Mouse (Mus musculus): ENCODE data around the gene Zfp59. TPM values are rescaled to one million over a fixed set of nuclear protein-coding genes. Genes with fewer than 3 reads are reported as not detected.

Zfp59 gene
- polyA plus RNA-seq, 1 experiment = 0.85 TPM

DNA sequence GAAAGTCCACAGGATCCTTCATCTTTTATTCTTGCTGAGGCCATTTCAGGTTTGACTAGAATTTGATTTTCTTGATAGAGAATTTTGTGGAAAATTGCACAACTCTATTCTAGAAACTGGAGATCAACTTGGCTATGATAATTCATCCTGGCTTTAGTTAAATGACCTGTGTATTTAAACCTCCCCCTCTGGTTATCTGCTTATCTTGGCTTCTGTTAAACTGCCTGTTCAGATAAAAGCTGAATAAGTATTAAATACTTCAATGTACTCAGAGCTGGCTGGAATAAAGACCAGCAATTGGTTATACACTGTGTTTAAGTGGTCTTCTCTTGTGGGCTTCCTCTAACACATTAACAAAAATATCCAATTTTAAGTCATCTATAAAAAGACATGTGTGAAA lies 15.8 kb upstream of the Zfp59 start:
- Histone ChIP-seq H3K79me3 (ENCODE audit: low read depth) (no peaks in the 10 kb centered on the region), H3ac (ENCODE audit: control insufficient read depth, insufficient read length, low read depth) (no peak overlapping the region), H3K36me3 (ENCODE audit: control insufficient read depth, insufficient read depth) (peaks cover 13% of the 10 kb centered on the region), H3K27me3 (ENCODE audit: control insufficient read depth, insufficient read depth, insufficient read length) (no peaks in the 10 kb centered on the region), H3K79me2 (ENCODE audit: control insufficient read depth, insufficient read depth) (no peaks in the 10 kb centered on the region), H3K4me3 (ENCODE audit: insufficient read depth, poor library complexity, severe bottlenecking) (no peak overlapping the region)
- TF ChIP-seq FOSL1 (IDR thresholded peaks at IDR 0.05; ENCODE audit: insufficient read depth, low read length, poor library complexity, severe bottlenecking) (no peak), MYOD1 (IDR thresholded peaks at IDR 0.05; ENCODE audit: control insufficient read depth, insufficient read length, low read depth) (no peak), MYOG (IDR thresholded peaks at IDR 0.05; ENCODE audit: control insufficient read depth, extremely low read depth, insufficient read length) (no peak), CTCF (IDR thresholded peaks at IDR 0.05; ENCODE audit: control insufficient read depth, insufficient read depth, insufficient read length) (no peak), MAX (IDR thresholded peaks at IDR 0.05) (no peak), CEBPB (IDR thresholded peaks at IDR 0.05; ENCODE audit: low read depth) (no peak), USF1 (IDR thresholded peaks at IDR 0.05; ENCODE audit: low read depth) (no peak)

DNA sequence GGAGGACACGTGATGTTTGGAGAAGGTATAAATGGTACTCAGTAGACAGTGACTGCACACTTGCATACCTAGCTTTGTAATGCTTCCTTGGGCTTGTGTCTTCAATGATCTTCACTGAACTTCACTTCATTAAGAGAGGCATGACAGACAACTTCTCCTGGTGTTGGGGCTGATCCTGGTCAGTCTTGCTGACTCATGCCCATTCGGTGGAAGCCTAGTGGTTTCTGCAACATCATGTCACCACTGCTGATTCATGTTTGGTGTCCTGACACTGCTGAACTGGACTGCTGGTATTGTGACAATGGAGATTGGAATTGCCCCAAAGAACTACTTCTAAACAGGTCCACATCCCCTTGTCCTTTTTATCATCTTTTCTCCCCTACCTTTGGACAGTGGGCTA lies 4.3 kb upstream of the Zfp59 start:
- no peaks in the 10 kb centered on the region for H3K79me3 ChIP-seq (ENCODE audit: low read depth)
- H3ac ChIP-seq (ENCODE audit: control insufficient read depth, insufficient read length, low read depth) = no peak overlapping the region
- H3K79me2 ChIP-seq (ENCODE audit: control insufficient read depth, insufficient read depth) = peaks cover 5% of the 10 kb centered on the region
- no peaks in the 10 kb centered on the region for H3K27me3 ChIP-seq (ENCODE audit: control insufficient read depth, insufficient read depth, insufficient read length)
- H3K4me3 ChIP-seq (ENCODE audit: insufficient read depth, poor library complexity, severe bottlenecking) = no peak overlapping the region
- no peaks in the 10 kb centered on the region for H3K36me3 ChIP-seq (ENCODE audit: control insufficient read depth, insufficient read depth)
- no peak for TF ChIP-seq CEBPB (IDR thresholded peaks at IDR 0.05; ENCODE audit: low read depth)
- no peak for TF ChIP-seq MAX (IDR thresholded peaks at IDR 0.05)
- TF ChIP-seq USF1 (IDR thresholded peaks at IDR 0.05; ENCODE audit: low read depth) = no peak
- no peak for TF ChIP-seq CTCF (IDR thresholded peaks at IDR 0.05; ENCODE audit: control insufficient read depth, insufficient read depth, insufficient read length)
- no peak for TF ChIP-seq FOSL1 (IDR thresholded peaks at IDR 0.05; ENCODE audit: insufficient read depth, low read length, poor library complexity, severe bottlenecking)
- no peak for TF ChIP-seq MYOG (IDR thresholded peaks at IDR 0.05; ENCODE audit: control insufficient read depth, extremely low read depth, insufficient read length)
- no peak for TF ChIP-seq MYOD1 (IDR thresholded peaks at IDR 0.05; ENCODE audit: control insufficient read depth, insufficient read length, low read depth)

DNA sequence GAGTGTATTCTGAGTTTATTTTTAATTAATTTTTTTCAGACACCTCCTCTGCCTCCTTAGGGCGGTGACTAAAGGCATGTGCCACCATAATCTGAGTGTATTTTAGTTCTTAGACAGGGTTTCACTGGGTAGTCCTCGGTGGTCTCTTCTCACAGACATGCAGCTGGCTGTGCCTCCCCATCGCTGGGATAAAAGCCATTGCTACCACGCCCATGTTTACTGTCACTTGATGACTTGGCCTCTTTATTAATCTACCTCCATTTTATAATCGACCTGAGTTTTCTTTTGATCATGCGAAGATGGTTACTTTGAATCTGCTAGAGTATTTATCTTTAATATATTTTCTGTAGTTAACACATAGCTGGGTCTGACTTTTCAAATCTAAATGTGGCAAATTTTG lies 511 bp upstream of the Zfp59 start:
- H3K79me2 ChIP-seq (ENCODE audit: control insufficient read depth, insufficient read depth) = peaks cover 9% of the 10 kb centered on the region
- H3K4me3 ChIP-seq (ENCODE audit: insufficient read depth, poor library complexity, severe bottlenecking) = peak overlapping the region; percentile 36
- no peaks in the 10 kb centered on the region for H3K36me3 ChIP-seq (ENCODE audit: control insufficient read depth, insufficient read depth)
- no peaks in the 10 kb centered on the region for H3K27me3 ChIP-seq (ENCODE audit: control insufficient read depth, insufficient read depth, insufficient read length)
- no peaks in the 10 kb centered on the region for H3K79me3 ChIP-seq (ENCODE audit: low read depth)
- TF ChIP-seq CTCF (IDR thresholded peaks at IDR 0.05; ENCODE audit: control insufficient read depth, insufficient read depth, insufficient read length) = no peak
- TF ChIP-seq USF1 (IDR thresholded peaks at IDR 0.05; ENCODE audit: low read depth) = no peak
- TF ChIP-seq MYOG (IDR thresholded peaks at IDR 0.05; ENCODE audit: control insufficient read depth, extremely low read depth, insufficient read length) = no peak
- no peak for TF ChIP-seq MYOD1 (IDR thresholded peaks at IDR 0.05; ENCODE audit: control insufficient read depth, insufficient read length, low read depth)
- TF ChIP-seq MAX (IDR thresholded peaks at IDR 0.05) = no peak
- TF ChIP-seq CEBPB (IDR thresholded peaks at IDR 0.05; ENCODE audit: low read depth) = no peak
- TF ChIP-seq FOSL1 (IDR thresholded peaks at IDR 0.05; ENCODE audit: insufficient read depth, low read length, poor library complexity, severe bottlenecking) = no peak
- H3ac ChIP-seq (ENCODE audit: control insufficient read depth, insufficient read length, low read depth) = no peak overlapping the region

DNA sequence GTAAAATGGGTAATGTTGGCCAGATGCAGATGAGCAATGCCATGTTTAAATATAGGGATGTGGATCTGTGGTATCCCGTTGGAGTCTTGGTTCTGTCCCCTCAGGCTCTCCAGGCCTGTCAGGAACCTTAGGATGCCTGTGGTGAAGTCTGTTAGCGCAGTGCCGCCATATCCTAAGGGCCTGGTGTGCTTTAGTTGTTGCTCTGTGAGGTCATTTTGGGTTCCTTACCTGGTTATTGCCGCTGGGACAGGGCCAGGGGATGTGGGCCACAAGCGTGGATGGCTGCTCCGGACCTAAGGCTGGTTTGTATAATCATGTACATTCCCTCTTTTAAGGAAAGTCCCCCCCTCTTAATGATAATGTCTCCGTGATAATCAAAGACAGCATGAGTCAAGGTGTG lies 1.2 kb downstream of the Zfp59 start:
- TF ChIP-seq MYOD1 (IDR thresholded peaks at IDR 0.05; ENCODE audit: control insufficient read depth, insufficient read length, low read depth) (no peak), USF1 (IDR thresholded peaks at IDR 0.05; ENCODE audit: low read depth) (no peak), MAX (IDR thresholded peaks at IDR 0.05) (no peak)
- peaks cover 9% of the 10 kb centered on the region for H3K79me2 ChIP-seq (ENCODE audit: control insufficient read depth, insufficient read depth)
- H3K4me3 ChIP-seq (ENCODE audit: insufficient read depth, poor library complexity, severe bottlenecking) = no peak overlapping the region
- no peaks in the 10 kb centered on the region for H3K27me3 ChIP-seq (ENCODE audit: control insufficient read depth, insufficient read depth, insufficient read length)
- H3K36me3 ChIP-seq (ENCODE audit: control insufficient read depth, insufficient read depth) = no peaks in the 10 kb centered on the region
- H3ac ChIP-seq (ENCODE audit: control insufficient read depth, insufficient read length, low read depth) = no peak overlapping the region
- H3K79me3 ChIP-seq (ENCODE audit: low read depth) = no peaks in the 10 kb centered on the region

- no peak overlapping the region for H3K4me3 ChIP-seq (ENCODE audit: insufficient read depth, poor library complexity, severe bottlenecking)
- H3K79me2 ChIP-seq (ENCODE audit: control insufficient read depth, insufficient read depth) = peaks cover 9% of the 10 kb centered on the region
- no peak overlapping the region for H3ac ChIP-seq (ENCODE audit: control insufficient read depth, insufficient read length, low read depth)
- TF ChIP-seq MYOG (IDR thresholded peaks at IDR 0.05; ENCODE audit: control insufficient read depth, extremely low read depth, insufficient read length) (no peak), MAX (IDR thresholded peaks at IDR 0.05) (no peak), CEBPB (IDR thresholded peaks at IDR 0.05; ENCODE audit: low read depth) (no peak), MYOD1 (IDR thresholded peaks at IDR 0.05; ENCODE audit: control insufficient read depth, insufficient read length, low read depth) (no peak), USF1 (IDR thresholded peaks at IDR 0.05; ENCODE audit: low read depth) (no peak), FOSL1 (IDR thresholded peaks at IDR 0.05; ENCODE audit: insufficient read depth, low read length, poor library complexity, severe bottlenecking) (no peak), CTCF (IDR thresholded peaks at IDR 0.05; ENCODE audit: control insufficient read depth, insufficient read depth, insufficient read length) (no peak)
- no peaks in the 10 kb centered on the region for H3K79me3 ChIP-seq (ENCODE audit: low read depth)
- H3K27me3 ChIP-seq (ENCODE audit: control insufficient read depth, insufficient read depth, insufficient read length) = no peaks in the 10 kb centered on the region
- no peaks in the 10 kb centered on the region for H3K36me3 ChIP-seq (ENCODE audit: control insufficient read depth, insufficient read depth)
Measured at GRCm38 (mm10) chr7:27840104-27840503, 1.7 kb downstream of the Zfp59 start.

GRCm38 (mm10) chr7:27857227-27857626 lies 18.8 kb downstream of the Zfp59 start, which contains the start of gene Zfp607a:
TSS of gene Zfp607a (plus strand) at chr7:27857527.
- no peak within 1 kb of the TSS for H3ac ChIP-seq (ENCODE audit: control insufficient read depth, insufficient read length, low read depth)
- no peaks in the 10 kb centered on the region for H3K36me3 ChIP-seq (ENCODE audit: control insufficient read depth, insufficient read depth)
- H3K79me3 ChIP-seq (ENCODE audit: low read depth) = no peaks in the 10 kb centered on the region
- no peak within 1 kb of the TSS for H3K4me3 ChIP-seq (ENCODE audit: insufficient read depth, poor library complexity, severe bottlenecking)
- no peaks in the 10 kb centered on the region for H3K79me2 ChIP-seq (ENCODE audit: control insufficient read depth, insufficient read depth)
- no peaks in the 10 kb centered on the region for H3K27me3 ChIP-seq (ENCODE audit: control insufficient read depth, insufficient read depth, insufficient read length)
- TF ChIP-seq MYOD1 (IDR thresholded peaks at IDR 0.05; ENCODE audit: control insufficient read depth, insufficient read length, low read depth) (no peak), USF1 (IDR thresholded peaks at IDR 0.05; ENCODE audit: low read depth) (no peak), FOSL1 (IDR thresholded peaks at IDR 0.05; ENCODE audit: insufficient read depth, low read length, poor library complexity, severe bottlenecking) (no peak), MAX (IDR thresholded peaks at IDR 0.05) (no peak), CEBPB (IDR thresholded peaks at IDR 0.05; ENCODE audit: low read depth) (no peak), CTCF (IDR thresholded peaks at IDR 0.05; ENCODE audit: control insufficient read depth, insufficient read depth, insufficient read length) (no peak)
